Mouse (Mus musculus): Measurements from ENCODE around the gene 2210016L21Rik. TPM values are rescaled to one million over a fixed set of nuclear protein-coding genes. Genes with fewer than 3 reads are reported as not detected.

2210016L21Rik gene
- polyA plus RNA-seq, 1 experiment, result 19.6 TPM

GRCm38 (mm10) chr5:114985074-114985473 lies 43.1 kb downstream of the 2210016L21Rik start:
- Histone ChIP-seq H3K79me2 (ENCODE audit: control insufficient read depth, insufficient read depth) (no peaks in the 10 kb centered on the region), H3ac (ENCODE audit: control insufficient read depth, insufficient read length) (no peak overlapping the region), H3K4me2 (ENCODE audit: low read depth) (no peak overlapping the region), H3K36me3 (ENCODE audit: control insufficient read depth, insufficient read depth) (no peaks in the 10 kb centered on the region), H3K27me3 (ENCODE audit: control insufficient read depth, insufficient read depth, insufficient read length) (no peaks in the 10 kb centered on the region), H3K4me3 (no peak overlapping the region)
- TF ChIP-seq POLR2A (IDR thresholded peaks at IDR 0.05; ENCODE audit: insufficient read length, low read depth) (no peak), E2F4 (IDR thresholded peaks at IDR 0.05; ENCODE audit: insufficient read depth) (no peak), REST (IDR thresholded peaks at IDR 0.05; ENCODE audit: insufficient read depth, insufficient read length) (no peak), TCF12 (IDR thresholded peaks at IDR 0.05; ENCODE audit: insufficient read depth, poor library complexity, severe bottlenecking) (no peak), CEBPB (IDR thresholded peaks at IDR 0.05; ENCODE audit: insufficient read depth, poor library complexity, severe bottlenecking) (no peak)

- TF ChIP-seq SRF (IDR thresholded peaks at IDR 0.05; ENCODE audit: control insufficient read depth, insufficient read length, low read depth), result no peak
- TF ChIP-seq MYOD1 (IDR thresholded peaks at IDR 0.05; ENCODE audit: control insufficient read depth in 1 of 3, insufficient read length in 2 of 3, low read depth in 2 of 3), result no peak
- TF ChIP-seq POLR2AphosphoS2 (IDR thresholded peaks at IDR 0.05; ENCODE audit: insufficient read length, low read depth), result no peak
- no peak for TF ChIP-seq USF1 (IDR thresholded peaks at IDR 0.05; ENCODE audit: low read depth)
- no peak for TF ChIP-seq TCF12 (IDR thresholded peaks at IDR 0.05; ENCODE audit: insufficient read depth, poor library complexity, severe bottlenecking)
- Histone ChIP-seq H3K36me3 (ENCODE audit: control insufficient read depth, insufficient read depth) (no peaks in the 10 kb centered on the region), H3K4me2 (ENCODE audit: low read depth) (no peak overlapping the region), H3K4me3 (no peak overlapping the region), H3K27me3 (ENCODE audit: control insufficient read depth, insufficient read depth, insufficient read length) (peaks cover 7% of the 10 kb centered on the region), H3ac (ENCODE audit: control insufficient read depth, insufficient read length) (no peak overlapping the region), H3K79me2 (ENCODE audit: control insufficient read depth, insufficient read depth) (no peaks in the 10 kb centered on the region)
These were observed 54.5 kb downstream of the 2210016L21Rik start for GRCm38 (mm10) chr5:114996447-114996846.

DNA sequence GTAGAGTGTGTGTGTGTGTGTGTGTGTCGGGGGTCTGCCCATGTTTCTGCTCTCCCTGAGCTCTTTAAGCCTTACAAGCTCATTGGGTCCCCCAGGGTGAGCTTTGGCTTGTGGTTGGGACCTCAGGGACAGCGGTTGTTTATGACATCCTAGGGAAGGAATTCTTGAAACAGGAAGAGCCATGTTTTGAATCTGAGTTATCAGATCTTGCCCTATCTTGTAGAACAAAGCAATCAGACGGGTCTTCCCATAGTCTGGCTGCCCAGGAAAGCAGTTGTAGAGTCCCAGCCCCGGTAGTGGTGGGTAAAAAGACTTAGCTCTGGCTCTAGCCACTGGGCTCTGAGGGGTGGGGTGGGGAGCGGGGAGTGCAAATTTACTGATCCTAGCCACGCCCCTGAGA lies 55.4 kb downstream of the 2210016L21Rik start:
- Histone ChIP-seq H3K36me3 (ENCODE audit: control insufficient read depth, insufficient read depth) (no peaks in the 10 kb centered on the region), H3K27me3 (ENCODE audit: control insufficient read depth, insufficient read depth, insufficient read length) (peaks cover 11% of the 10 kb centered on the region), H3K79me2 (ENCODE audit: control insufficient read depth, insufficient read depth) (no peaks in the 10 kb centered on the region), H3K4me2 (ENCODE audit: low read depth) (no peak overlapping the region), H3K4me3 (no peak overlapping the region), H3ac (ENCODE audit: control insufficient read depth, insufficient read length) (no peak overlapping the region)
- TF ChIP-seq TCF12 (IDR thresholded peaks at IDR 0.05; ENCODE audit: insufficient read depth, poor library complexity, severe bottlenecking), result no peak
- TF ChIP-seq CEBPB (IDR thresholded peaks at IDR 0.05; ENCODE audit: insufficient read depth, poor library complexity, severe bottlenecking), result no peak
- no peak for TF ChIP-seq TCF3 (IDR thresholded peaks at IDR 0.05; ENCODE audit: insufficient read length, low read depth)
- TF ChIP-seq MYOD1 (IDR thresholded peaks at IDR 0.05; ENCODE audit: control insufficient read depth in 1 of 3, insufficient read length in 2 of 3, low read depth in 2 of 3), result no peak
- TF ChIP-seq E2F4 (IDR thresholded peaks at IDR 0.05; ENCODE audit: insufficient read depth), result no peak
- TF ChIP-seq USF1 (IDR thresholded peaks at IDR 0.05; ENCODE audit: low read depth), result no peak

Other genes with a start within 250 kb of the 2210016L21Rik start
- 9.3 TPM for gene Tchp, start 234.4 kb upstream of the 2210016L21Rik start, polyA plus RNA-seq (2012; fragmentation: generic; extraction: Trizol)
- 51.2 TPM for gene Ankrd13a, start 167.5 kb upstream of the 2210016L21Rik start, polyA plus RNA-seq (2012; fragmentation: generic; extraction: Trizol)
- 21.6 TPM for gene Git2, start 166.6 kb upstream of the 2210016L21Rik start, polyA plus RNA-seq (2012; fragmentation: generic; extraction: Trizol)
- 31.4 TPM for gene 1500011B03Rik, start 118.7 kb upstream of the 2210016L21Rik start, polyA plus RNA-seq (2012; fragmentation: generic; extraction: Trizol)
- not detected for gene 4930519G04Rik, start 88.5 kb upstream of the 2210016L21Rik start, polyA plus RNA-seq (2012; fragmentation: generic; extraction: Trizol)
- gene Gm9936, start 83.5 kb upstream of the 2210016L21Rik start, polyA plus RNA-seq (2012; fragmentation: generic; extraction: Trizol), result 0.25 TPM
- 2.1 TPM for gene Oasl2, start 45.2 kb upstream of the 2210016L21Rik start, polyA plus RNA-seq (2012; fragmentation: generic; extraction: Trizol)
- 0.56 TPM for gene Oasl1, start 18.9 kb upstream of the 2210016L21Rik start, polyA plus RNA-seq (2012; fragmentation: generic; extraction: Trizol)
- not detected for gene Hnf1a, start 28.9 kb downstream of the 2210016L21Rik start, polyA plus RNA-seq (2012; fragmentation: generic; extraction: Trizol)
- gene Sppl3, start 69.0 kb downstream of the 2210016L21Rik start, polyA plus RNA-seq (2012; fragmentation: generic; extraction: Trizol), result 24.9 TPM
- gene Gm10401, start 156.1 kb downstream of the 2210016L21Rik start, polyA plus RNA-seq (2012; fragmentation: generic; extraction: Trizol), result 4.4 TPM
- 82.1 TPM for gene Acads, start 177.2 kb downstream of the 2210016L21Rik start, polyA plus RNA-seq (2012; fragmentation: generic; extraction: Trizol)
- gene Unc119b, start 192.8 kb downstream of the 2210016L21Rik start, polyA plus RNA-seq (2012; fragmentation: generic; extraction: Trizol), result 24.5 TPM
- 112 TPM for gene Mlec, start 216.0 kb downstream of the 2210016L21Rik start, polyA plus RNA-seq (2012; fragmentation: generic; extraction: Trizol)

Data from myocyte (in vitro differentiated cells).